ENCODE assay signal across 8 mouse cellular contexts in genomic region chrX:83867469-83867868, GRCm38 (mm10).
A peak's percentile ranks its signal among the peaks of the same experiment; 100 is the strongest.
DNase-seq lines count a peak whose midpoint lies in the region; ATAC-seq and TF ChIP-seq lines count a peak whose summit lies in the region.
"Not testable (repeated sequence)": the region's sequence is repeated elsewhere in the genome, so short reads cannot be mapped to it uniquely, and the experiment has no call there.

No protein-coding gene starts in this region.

- H3K4me1 ChIP-seq in heart, adult 2 months (ENCODE audit: control insufficient read depth, insufficient read depth, low read length); kidney, postnatal 0 days (replicated peaks; ENCODE audit: insufficient read depth, low read length); limb, embryonic 14.5 days (ENCODE audit: control insufficient read depth, insufficient read depth, low read length); midbrain, embryonic 10.5 days: not testable (repeated sequence)

- TF ChIP-seq POLR2A in heart, adult 2 months (IDR thresholded peaks at IDR 0.05; ENCODE audit: insufficient read depth, low read depth, low read length); limb, embryonic 14.5 days (IDR thresholded peaks at IDR 0.05; ENCODE audit: borderline replicate concordance, extremely low read depth, insufficient read depth, insufficient read length): not testable (repeated sequence)

- not testable (repeated sequence) for H3K27ac ChIP-seq in heart, adult 2 months; kidney, postnatal 0 days; limb, embryonic 14.5 days (replicated peaks; ENCODE audit: low read depth, low read length); midbrain, embryonic 10.5 days (replicated peaks)

- H3K9me3 ChIP-seq in kidney, postnatal 0 days (replicated peaks; ENCODE audit: low read length); limb, embryonic 14.5 days (ENCODE audit: control insufficient read depth, low read length); midbrain, embryonic 10.5 days (replicated peaks): not testable (repeated sequence)

- 28% methylated on average over 9 of the region's 9 CpGs for WGBS in heart, adult 2 months
- 55% methylated on average over 9 of the region's 9 CpGs for WGBS in kidney, postnatal 0 days
- WGBS in limb, embryonic 14.5 days = 43% methylated on average over 9 of the region's 9 CpGs
- WGBS in midbrain, embryonic 10.5 days = 56% methylated on average over 9 of the region's 9 CpGs

- H3K4me3 ChIP-seq in heart, adult 2 months; kidney, postnatal 0 days (replicated peaks; ENCODE audit: low read depth, low read length); limb, embryonic 14.5 days (replicated peaks; ENCODE audit: low read length); midbrain, embryonic 10.5 days: not testable (repeated sequence)

- TF ChIP-seq CTCF in heart, adult 2 months (IDR thresholded peaks at IDR 0.05) = peak; percentile 62
- peak; percentile 56 for TF ChIP-seq CTCF in kidney, postnatal 0 days (IDR thresholded peaks at IDR 0.05; ENCODE audit: low read depth)

- not testable (repeated sequence) for ATAC-seq in kidney, postnatal 0 days (replicated peaks; ENCODE audit: low FRiP score, low read depth); limb, embryonic 14.5 days (ENCODE audit: low FRiP score, low read depth)

- intact Hi-C loops in heart, adult 2 months (cut with DNase I) = not testable (repeated sequence)

- not testable (repeated sequence) for H3K9ac ChIP-seq in heart, adult 2 months (ENCODE audit: low read depth, low read length); kidney, postnatal 0 days (ENCODE audit: low read depth, low read length); limb, embryonic 14.5 days (ENCODE audit: low read depth, low read length, severe bottlenecking)

- H3K27me3 ChIP-seq in heart, adult 2 months (ENCODE audit: control insufficient read depth, insufficient read depth, low read length); kidney, postnatal 0 days (ENCODE audit: insufficient read depth, low read length); limb, embryonic 14.5 days (ENCODE audit: control insufficient read depth, insufficient read depth, low read length); midbrain, embryonic 10.5 days (ENCODE audit: low read depth, poor library complexity, severe bottlenecking): not testable (repeated sequence)

- not testable (repeated sequence) for H3K36me3 ChIP-seq in heart, adult 2 months (ENCODE audit: control insufficient read depth, insufficient read depth, low read length); kidney, postnatal 0 days (ENCODE audit: insufficient read depth, low read length); limb, embryonic 14.5 days (ENCODE audit: control insufficient read depth, insufficient read depth, low read length); midbrain, embryonic 10.5 days

- H3K79me2 ChIP-seq in heart, adult 2 months (replicated peaks; ENCODE audit: control insufficient read depth, insufficient read depth, low read length) = not testable (repeated sequence)

- TF ChIP-seq EP300 in heart, adult 2 months (IDR thresholded peaks at IDR 0.05; ENCODE audit: insufficient read depth, low read depth, low read length) = not testable (repeated sequence)

- DNase-seq in ES-CJ7 (ENCODE audit: low read depth, low spot score) = peak; percentile 63
- DNase-seq in brain, adult 2 months (ENCODE audit: low read depth, low spot score) = peak; percentile 30
- peak; percentile 12 for DNase-seq in embryo, embryonic 9.5 days (ENCODE audit: extremely low spot score)
- not testable (repeated sequence) for DNase-seq in heart, adult 2 months
- peak; percentile 21 for DNase-seq in kidney, postnatal 0 days (ENCODE audit: low spot score)
- DNase-seq in limb, embryonic 14.5 days (ENCODE audit: low spot score) = peak; percentile 19
- peak; percentile 12 for DNase-seq in midbrain, embryonic 10.5 days (ENCODE audit: low spot score)
- peak; percentile 2 for DNase-seq in thymus, postnatal 0 days (ENCODE audit: low spot score)

- not testable (repeated sequence) for H3K4me2 ChIP-seq in kidney, postnatal 0 days (ENCODE audit: low read length); limb, embryonic 14.5 days (replicated peaks; ENCODE audit: low read depth, low read length, severe bottlenecking)
